Mouse (Mus musculus) layer of hippocampus, adult 8-10 months (tissue): Measurements from ENCODE around the gene Fam171b. TPM values are rescaled to one million over a fixed set of nuclear protein-coding genes. Genes with fewer than 3 reads are reported as not detected.

ENCODE experiments used
- DNase-seq, 2 experiments: peaks; one replicate each; pipeline ENCODE4 v3.0.0; 2022; ENCODE audit warnings: low spot score in 2 of 2
- total RNA-seq, 4 experiments: library from RNA; stranded (reverse); gene quantifications; 2 replicates each; pipeline ENCODE4 v1.2.4; 2022

Fam171b gene
- total RNA-seq, 4 experiments from 2014 or later: 184 to 209 (median 204) TPM

DNA sequence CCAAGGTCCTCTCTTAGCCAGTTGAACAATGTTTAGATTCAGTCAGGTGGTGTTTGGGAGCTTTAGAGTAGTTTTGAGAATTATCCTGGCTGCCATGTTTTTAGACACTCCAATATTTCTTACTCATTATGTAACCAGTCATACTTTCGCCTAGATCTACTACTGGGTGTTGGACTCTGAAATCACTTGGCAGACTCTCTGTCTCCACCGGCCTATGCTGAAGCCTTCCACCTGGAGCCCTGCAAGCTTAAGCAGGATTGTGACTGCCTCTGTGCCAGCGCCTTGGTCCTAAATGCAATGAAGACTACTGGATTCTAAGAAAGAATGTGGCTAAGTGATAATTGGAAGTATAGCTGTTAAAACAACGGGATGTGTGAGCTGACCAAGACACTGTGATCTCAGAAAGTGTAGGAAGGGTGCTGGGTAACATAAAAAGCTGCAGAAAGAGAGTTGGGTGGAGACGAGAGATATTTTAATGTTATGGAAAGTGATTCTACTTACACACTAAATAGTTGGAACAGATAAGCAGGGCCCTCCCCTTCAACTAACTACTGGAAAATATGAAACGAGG, 71.5 kb downstream of the Fam171b start:
- no peak for DNase-seq

- no peak for DNase-seq
These were observed 81.3 kb downstream of the Fam171b start for GRCm38 (mm10) chr2:83893701-83894100.

DNA sequence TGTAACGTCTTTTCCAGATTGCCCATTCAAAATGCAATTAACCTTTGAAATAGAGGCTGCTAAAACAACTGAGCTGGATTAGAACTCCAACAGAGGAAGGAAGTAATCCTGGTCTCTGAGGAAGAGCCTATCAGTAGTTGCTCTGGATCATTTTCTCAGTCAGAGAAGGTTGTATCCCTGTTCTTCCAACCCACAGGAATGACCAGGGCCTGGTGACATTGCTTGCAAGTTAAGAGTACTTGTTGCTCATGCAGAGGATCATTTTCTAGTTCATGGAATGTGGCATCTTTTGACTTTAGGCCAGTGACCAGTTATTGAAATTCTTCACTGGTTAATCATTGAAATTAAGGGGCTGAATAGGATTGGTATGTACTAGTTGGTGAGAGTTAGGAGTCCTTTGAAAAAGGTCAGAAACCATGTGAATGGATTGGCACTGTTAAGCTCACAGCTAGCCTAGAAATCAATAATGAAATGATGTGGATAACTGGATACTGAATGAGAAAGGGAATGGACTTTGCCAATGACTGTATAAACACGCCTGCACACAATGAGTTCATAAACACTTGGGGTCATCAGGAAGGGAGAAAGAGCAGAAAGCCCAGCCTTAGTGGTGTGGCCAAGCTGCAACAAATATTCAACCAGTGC, 89.6 kb downstream of the Fam171b start:
- no peak for DNase-seq

- DNase-seq: no peak
These were observed 117.1 kb downstream of the Fam171b start for GRCm38 (mm10) chr2:83929478-83930088.

Other genes starting within 250 kb of the Fam171b start
- 100 to 1,000 TPM; 117 to 148 (median 124) TPM for gene Zc3h15, start 168.2 kb upstream of the Fam171b start, total RNA-seq
- gene Itgav, start 88.2 kb upstream of the Fam171b start, total RNA-seq: 10 to 100 TPM; 61.5 to 76.4 (median 72.2) TPM
- not detected for gene Zswim2, start 128.6 kb downstream of the Fam171b start, total RNA-seq
- gene Gm13698, start 143.1 kb downstream of the Fam171b start, total RNA-seq: 1 to 10 TPM; 1.5 to 2.1 (median 1.8) TPM
- 1 to 10 TPM; 1.5 to 2.1 (median 1.8) TPM for gene Gm13693, start 148.9 kb downstream of the Fam171b start, total RNA-seq
- gene Gm13695, start 154.7 kb downstream of the Fam171b start, total RNA-seq: 1 to 10 TPM in 2 of 4 experiments, not detected in 2; 1.5 to 1.6 TPM
- 1 to 10 TPM; 1.5 to 2.1 (median 1.8) TPM for gene Gm13696, start 160.5 kb downstream of the Fam171b start, total RNA-seq
- gene Gm13694, start 166.3 kb downstream of the Fam171b start, total RNA-seq: 1 to 10 TPM; 1.5 to 2.1 (median 1.8) TPM
- 1 to 10 TPM; 1.5 to 2.1 (median 1.8) TPM for gene Gm13697, start 172.1 kb downstream of the Fam171b start, total RNA-seq
- gene Gm13691, start 177.9 kb downstream of the Fam171b start, total RNA-seq: 1 to 10 TPM; 1.5 to 2.1 (median 1.8) TPM